Mouse (Mus musculus) kidney, adult 2 months (tissue): ENCODE measurements around the gene Ado.

Experiments
- CTCF ChIP-seq: fragments of 200-500 bp; conservative IDR thresholded peaks from 2 replicates; pipeline ENCODE4 v1.5.1; 2011; ENCODE audit warnings: low read depth, mild to moderate bottlenecking, control low read depth, low read length, moderate library complexity, mixed read lengths; ENCODE audit not compliant: insufficient read depth, insufficient read length
- POLR2A ChIP-seq: fragments of 200-500 bp; IDR thresholded peaks from one replicate; pipeline ENCODE4 v1.6.1; 2011; ENCODE audit warnings: low read depth, low read length, control low read depth

DNA sequence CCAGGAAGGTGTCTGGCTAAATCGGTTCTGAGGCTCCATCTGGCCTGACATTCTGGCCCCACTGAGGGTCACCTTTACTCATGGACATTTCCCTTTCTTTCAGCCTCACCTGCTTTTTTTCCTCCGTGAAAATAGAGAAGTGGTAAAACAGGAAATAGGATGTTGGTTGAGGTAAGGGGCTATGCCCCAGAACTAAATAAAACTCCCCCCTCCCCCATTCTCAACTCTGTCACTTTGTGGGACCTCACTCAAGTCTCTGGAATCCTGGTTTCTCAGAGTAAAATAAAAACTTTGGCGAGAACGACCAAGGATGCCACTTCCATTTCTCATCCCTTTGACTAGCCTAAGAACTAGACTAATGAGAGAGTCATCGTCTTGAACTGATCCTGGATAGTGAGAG is 44.7 kb downstream of the Ado start:
- TF ChIP-seq CTCF (no peak), POLR2A (no peak)
